Mouse (Mus musculus) embryo, embryonic 9.5 days (tissue): ENCODE measurements around the gene Lag3.

ENCODE experiments used
- DNase-seq: peaks from one replicate; pipeline ENCODE4 v3.0.0-alpha.2; 2017; ENCODE audit errors: extremely low spot score

The Lag3 gene

GRCm38 (mm10) chr6:124919695-124920317 lies 8.3 kb upstream of the Lag3 start, which contains the start of gene Ptms:
Ptms (minus strand) TSS chr6:124920103.
- peak; percentile 98 for DNase-seq

DNA sequence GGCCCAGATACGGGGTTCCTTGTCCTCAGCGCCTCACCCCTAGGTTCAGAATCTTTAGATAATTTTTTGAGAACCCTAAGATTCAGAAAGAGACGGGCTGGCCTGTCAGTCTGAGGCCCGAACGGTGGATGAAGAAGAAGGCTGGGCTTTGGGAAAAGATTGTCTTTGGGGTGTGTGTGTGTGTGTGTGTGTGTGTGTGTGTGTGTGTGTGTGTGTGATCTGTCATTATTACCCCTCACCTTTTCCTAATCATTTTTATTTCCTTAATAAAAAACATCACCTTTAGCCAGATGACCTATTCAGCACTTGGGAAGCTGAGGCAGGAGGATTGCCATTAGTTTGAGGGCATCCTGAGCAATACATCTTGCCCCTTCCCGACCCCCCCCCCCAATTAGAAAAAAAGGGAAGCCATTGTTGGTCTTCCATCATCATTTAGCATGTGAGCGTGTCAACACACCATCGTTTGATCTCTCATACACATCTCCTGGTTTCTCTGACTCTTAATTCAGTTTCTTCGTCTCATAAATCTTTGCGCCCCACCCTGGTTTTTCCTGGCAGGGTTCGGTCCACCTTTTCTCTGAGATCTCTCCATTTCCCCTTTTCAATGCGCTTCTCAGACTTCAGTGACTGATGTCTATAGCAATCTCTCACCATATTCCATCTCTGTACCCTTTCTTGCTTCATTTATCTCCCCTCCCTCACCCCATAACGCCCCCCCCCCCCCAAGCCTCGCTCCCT lies 7.6 kb upstream of the Lag3 start:
- peak; percentile 22 for DNase-seq

GRCm38 (mm10) chr6:124918331-124918690 lies 6.8 kb upstream of the Lag3 start:
- no peak for DNase-seq

DNA sequence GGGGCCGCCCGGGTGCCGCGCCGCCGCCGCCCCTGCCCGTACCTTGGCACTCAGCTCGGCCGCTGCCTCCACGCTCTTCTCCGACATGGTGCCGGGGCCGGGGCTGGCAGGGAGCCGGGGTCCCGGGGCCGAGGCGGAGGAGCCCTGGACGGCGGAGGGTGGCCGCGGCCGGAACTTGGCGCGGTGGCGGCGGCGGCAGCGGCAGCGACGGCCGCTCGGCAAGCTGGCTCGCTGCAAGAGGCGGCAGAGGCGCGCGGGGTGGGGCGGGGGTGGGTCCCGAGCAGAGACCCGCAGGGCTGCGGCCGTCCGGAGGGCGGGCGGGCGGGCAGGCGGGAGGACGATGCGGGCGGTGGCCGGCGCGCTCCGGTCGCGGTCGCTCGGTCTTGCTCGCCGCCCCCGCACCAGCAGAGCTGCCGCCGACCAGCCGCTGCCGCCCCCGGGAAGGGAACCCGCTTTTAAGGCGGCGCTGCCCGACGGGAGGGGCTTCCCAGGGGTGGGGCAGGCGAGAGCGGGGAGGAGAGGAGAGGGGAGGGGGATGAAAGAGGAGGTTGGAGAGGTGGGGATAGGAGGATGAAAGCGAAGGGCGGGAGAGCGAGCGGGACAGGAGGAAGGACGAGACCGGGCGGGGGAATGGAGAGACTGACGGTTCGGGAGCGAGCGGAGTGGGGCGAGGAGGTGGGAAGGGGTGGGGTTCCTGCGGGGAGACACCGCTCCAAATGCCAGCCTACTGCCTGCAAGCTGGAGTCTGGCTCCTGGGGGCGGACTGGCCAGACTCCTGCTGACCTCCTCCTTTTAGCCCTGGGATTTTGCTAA lies 6.2 kb upstream of the Lag3 start:
- DNase-seq: peak; percentile 96

DNA sequence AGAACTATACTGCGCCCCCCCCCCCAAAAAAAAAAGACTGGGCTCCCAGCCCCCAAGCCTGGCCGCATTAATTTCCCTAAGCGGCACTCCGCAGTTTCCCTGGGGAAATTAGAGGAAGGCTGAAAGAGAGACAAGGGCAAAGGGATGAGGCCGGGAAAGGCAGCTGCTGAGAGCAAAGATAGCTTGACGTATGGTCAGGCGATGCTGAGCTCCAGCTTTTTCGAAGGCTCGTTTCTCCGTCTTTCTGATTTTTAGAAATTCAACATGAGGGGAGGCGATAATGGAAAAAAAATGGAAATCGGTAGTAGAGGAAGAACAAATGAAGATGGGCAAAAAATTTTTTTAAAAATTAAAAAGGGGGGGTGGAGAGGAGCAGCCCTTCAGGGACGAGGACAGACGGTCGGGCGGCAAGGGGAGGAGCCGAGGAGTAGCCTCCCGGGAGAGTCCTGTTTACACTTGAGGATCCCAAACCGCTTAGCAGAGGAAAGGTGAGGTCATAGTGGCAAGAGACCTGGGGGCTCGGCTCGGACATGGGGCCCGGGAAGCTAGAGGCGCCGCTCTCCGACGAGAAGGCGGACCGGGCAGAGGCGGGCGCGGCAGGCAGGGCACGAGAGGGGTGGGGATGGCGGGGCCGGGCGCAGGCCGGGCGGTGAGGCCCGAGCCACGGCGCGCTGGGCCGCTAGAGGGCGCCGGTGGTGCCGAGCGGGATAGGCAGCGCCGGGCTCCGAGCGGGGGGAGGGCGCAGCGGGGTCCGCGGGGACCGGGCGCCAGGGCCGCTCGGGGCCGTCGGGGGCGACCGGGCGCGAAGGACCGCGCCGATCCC lies 5.4 kb upstream of the Lag3 start:
- DNase-seq: peak; percentile 90

GRCm38 (mm10) chr6:124915942-124916694 lies 4.6 kb upstream of the Lag3 start:
- peak; percentile 38 for DNase-seq

DNA sequence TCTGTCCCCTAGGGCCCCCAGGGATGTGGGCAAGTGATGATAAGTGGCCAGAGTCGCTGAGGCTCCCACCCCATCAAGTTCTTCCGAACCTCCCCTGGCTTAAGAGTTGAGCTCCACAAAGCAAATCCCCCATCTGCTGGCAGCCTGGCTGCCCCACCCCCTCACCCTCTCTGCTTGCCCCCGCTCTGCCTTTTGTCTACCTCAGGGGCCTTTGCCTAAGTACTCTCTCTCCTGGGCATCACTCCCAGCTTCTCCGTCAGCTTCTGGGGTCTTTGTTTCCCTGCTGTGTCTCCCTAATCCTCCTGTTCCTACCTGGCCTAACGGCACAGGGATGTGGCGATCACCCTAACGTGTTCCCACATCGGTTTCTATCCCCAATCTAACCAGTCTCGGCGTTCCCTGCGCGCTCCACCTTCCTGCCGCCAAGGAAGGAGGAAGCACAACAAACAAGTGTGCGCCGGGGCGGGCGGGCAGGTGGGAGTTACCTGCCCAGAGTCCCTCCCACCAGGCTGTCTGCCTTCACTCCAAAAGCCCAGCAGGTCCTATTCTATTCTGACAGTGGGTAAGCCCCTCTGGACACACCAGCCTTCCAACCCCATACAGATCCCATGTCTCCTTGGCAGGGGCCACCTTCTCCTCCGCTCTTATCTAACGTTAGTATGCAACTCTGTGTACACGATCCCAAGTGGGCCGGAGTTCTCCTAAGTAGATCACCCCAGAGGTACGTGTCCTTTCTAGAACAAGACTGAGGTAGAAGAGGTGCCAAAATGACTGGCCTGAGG lies 3.8 kb upstream of the Lag3 start:
- DNase-seq: peak; percentile 45

- no peak for DNase-seq
These were observed 3.0 kb upstream of the Lag3 start for GRCm38 (mm10) chr6:124914511-124914910.

- peak; percentile 26 for DNase-seq
These were observed 2.3 kb upstream of the Lag3 start for GRCm38 (mm10) chr6:124913721-124914285.

- no peak for DNase-seq
These were observed 1.7 kb upstream of the Lag3 start for GRCm38 (mm10) chr6:124913214-124913613.

GRCm38 (mm10) chr6:124910032-124910431 lies 1.5 kb downstream of the Lag3 start:
- peak; percentile 47 for DNase-seq

DNA sequence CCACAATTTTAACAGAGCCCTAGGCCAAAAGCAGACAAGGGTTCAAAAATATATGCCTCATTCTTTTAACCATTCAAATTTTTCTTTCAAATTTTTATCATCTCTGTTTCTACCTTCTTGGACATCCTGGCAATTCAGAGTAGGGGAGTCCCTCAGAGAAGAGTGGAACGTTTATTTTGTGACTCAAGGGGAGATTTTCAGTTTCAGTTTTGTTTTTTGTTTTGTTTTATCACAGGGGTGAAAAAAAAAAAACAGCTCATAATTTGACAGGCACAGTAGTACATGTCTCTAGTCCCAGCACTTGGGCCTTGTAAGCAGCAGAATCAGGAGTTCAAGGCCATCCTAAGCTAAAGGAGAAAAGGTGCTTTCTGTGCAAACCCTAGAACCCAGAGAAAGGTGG lies 3.7 kb downstream of the Lag3 start:
- no peak for DNase-seq

DNA sequence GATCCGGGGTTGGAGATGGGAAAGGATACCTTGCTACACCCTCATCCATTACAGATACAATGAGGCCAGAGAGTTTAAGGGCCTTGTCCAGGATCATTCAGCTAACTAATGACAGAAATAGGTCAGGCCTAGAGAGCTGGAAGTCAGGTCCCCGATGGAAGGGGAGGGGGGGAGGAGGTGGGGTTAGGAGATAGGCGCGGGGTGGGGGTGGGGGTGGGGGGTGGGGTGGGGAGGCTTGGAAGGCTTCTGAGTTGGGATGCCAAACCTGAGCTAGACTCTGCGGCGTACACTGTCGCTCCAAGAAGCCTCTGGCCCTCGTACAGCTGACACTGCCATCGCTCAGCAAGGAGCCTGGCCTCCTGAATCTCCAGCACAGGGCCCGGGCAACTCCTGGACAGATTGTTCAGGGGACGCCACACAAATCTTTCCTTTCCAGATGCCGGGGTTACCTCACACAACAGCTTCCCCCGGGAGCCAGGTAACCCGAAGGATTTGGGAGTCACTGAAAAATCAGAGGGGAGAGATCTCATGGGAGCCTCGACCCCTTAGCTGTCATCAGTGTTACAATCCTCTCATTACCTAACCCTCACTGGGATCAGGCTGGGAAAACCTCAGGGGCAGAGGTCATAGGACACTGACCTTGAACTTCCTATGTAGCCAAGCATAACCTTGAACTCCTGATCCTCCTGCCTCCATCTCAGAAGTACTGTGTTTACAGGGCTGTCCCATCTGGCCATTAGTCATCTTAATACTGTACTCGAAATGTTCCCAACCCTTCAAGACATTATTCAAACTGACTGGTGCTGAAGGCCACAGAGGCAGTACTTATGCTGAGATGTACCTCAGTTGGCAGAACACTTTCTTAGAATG lies 6.3 kb downstream of the Lag3 start:
- no peak for DNase-seq

GRCm38 (mm10) chr6:124904161-124904981 lies 7.1 kb downstream of the Lag3 start:
- DNase-seq: peak; percentile 85

GRCm38 (mm10) chr6:124903580-124904151 lies 7.8 kb downstream of the Lag3 start:
- DNase-seq: peak; percentile 97

DNA sequence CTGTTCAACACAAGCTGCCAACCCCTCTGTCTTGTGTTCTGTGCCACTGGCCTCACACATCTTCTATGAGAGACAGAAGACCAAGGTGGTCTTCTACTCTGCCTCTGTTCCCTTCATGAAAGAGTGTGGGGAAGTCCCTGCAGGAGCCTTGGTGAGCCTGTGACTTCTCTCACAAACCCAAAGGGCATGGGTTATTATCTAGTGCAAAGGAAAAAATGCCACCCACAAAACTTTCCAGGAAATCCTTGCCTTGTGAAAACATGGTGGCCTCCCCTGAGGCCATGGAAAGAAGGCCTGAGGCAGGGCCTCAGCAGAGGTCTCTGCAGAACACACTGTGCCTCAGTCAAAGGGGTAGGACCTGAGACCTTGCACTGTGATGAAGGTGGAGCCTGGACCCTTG lies 9.7 kb downstream of the Lag3 start:
- no peak for DNase-seq

GRCm38 (mm10) chr6:124900801-124901480 lies 10.6 kb downstream of the Lag3 start:
- DNase-seq: no peak
